Mouse (Mus musculus) ovary, postnatal 36 days (tissue): ENCODE results near the gene P4htm.

Source experiments
- DNase-seq: peaks from one replicate; pipeline ENCODE4 v3.0.0; 2022; ENCODE audit warnings: low spot score, mixed read lengths

Gene P4htm

GRCm38 (mm10) chr9:108546875-108547274, 50.6 kb downstream of the P4htm start:
- no peak for DNase-seq

- no peak for DNase-seq
Observed at GRCm38 (mm10) chr9:108545986-108546385, 51.5 kb downstream of the P4htm start.

- no peak for DNase-seq
Observed at GRCm38 (mm10) chr9:108540846-108541245, 56.6 kb downstream of the P4htm start.

- no peak for DNase-seq
Observed at GRCm38 (mm10) chr9:108531496-108531895, 66.0 kb downstream of the P4htm start.

GRCm38 (mm10) chr9:108530954-108531353, 66.5 kb downstream of the P4htm start:
- DNase-seq, result no peak
